Mouse (Mus musculus) megakaryocyte-erythroid progenitor cell, adult 5-6 weeks (primary cell): ENCODE measurements around the gene Pprc1. TPM values are rescaled to one million over a fixed set of nuclear protein-coding genes. Genes with fewer than 3 reads are reported as not detected.
A peak's percentile ranks its signal among the peaks of the same experiment; 100 is the strongest.

Experiments used
- ATAC-seq: replicated peaks from 2 replicates; pipeline ENCODE4 v1.8.0; 2016; ENCODE audit warnings: mild to moderate bottlenecking, inconsistent platforms; ENCODE audit not compliant: severe bottlenecking, poor library complexity, low FRiP score, low TSS enrichment
- total RNA-seq, 2 experiments: library from RNA; stranded (forward) in 1 of 2; stranded (reverse) in 1 of 2; fragments of 200-1000, 215-1000 nt in 1 of 2; fragments of >200 nt in 1 of 2; fragmentation: Nextera tagmentation in 1 of 2; gene quantifications; 2 replicates each; pipeline ENCODE4 v1.2.3; 2014 to 2017

Pprc1 gene
- total RNA-seq, 2 experiments from 2014 or later: 28.9 to 139 TPM

DNA sequence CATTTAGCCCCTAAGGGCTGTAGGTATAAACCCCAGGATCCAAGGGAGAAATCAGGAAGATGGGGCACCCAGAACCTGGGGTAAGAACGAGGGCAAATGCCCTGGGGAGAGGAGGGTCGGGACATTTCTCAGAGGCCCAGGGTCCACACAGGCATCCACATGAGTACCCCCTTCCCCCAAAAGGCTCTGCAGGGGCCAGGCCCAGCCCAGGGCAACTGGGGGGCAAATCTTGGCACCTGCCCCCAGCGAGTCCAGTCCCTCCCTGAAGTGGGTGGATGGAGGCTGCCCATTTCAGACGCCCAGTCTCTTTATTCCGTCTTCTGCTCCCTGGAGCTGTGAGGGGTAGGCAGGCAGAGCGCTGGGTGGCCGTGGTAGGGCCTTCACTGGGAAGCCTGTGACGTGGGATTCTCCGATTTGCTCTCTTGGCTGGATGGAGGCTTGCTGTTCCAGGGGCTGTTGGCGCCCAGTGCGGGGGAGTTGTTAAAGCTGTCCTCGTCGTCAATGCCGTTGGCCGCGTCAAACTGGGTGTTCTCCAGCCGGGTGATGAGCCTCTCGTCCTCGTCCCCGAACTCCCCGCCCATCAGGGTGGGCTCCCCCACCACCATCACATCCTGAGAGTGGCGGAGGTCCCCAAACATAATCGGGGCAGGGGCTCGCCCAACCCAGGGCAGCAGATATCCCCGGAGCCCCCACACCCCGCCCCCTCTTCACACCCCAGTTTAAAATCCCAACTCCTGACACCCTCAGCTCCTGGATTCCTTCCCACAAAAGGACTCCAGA is 11.8 kb upstream of the Pprc1 start:
- ATAC-seq: no peak

DNA sequence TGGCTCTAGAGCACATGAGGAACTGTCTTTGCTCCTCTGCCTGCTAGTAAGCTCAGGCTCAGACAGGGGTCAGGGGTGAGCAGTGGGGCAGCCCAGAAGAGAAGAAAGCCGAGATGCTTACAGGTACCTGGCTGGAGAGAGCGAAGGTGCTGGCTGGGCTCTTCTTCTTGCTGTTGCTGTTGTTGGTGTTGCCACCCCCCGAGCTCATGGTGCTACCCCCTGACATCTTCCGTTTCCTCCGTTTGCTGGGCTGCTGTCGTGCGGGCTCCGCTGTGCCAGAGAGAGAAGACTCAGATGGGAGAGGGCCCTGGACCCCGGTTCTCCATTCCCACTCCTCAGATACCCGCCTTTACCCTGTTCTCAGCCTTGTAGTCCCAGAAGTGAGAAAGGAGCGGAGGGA is 10.8 kb upstream of the Pprc1 start:
- no peak for ATAC-seq

DNA sequence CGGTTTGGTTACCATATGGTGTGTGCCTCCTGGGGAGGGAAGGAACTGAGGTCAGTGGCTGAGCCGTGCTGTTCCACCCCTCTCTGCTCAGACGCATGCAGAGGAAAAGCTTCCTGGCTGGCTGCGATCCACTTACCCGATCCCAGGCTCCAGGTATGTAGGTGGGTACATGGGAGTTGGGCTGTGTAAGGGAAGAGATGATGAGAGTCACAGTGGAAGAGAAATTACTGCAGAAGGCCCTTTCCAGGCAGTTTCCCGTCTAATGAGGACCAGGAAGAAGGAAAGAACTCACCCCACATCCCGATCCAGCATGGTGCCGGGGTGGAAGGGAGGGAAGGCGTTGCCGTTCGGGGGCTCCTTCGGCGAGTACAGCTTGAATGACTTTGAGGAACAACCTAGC is 8.7 kb upstream of the Pprc1 start:
- ATAC-seq: no peak

DNA sequence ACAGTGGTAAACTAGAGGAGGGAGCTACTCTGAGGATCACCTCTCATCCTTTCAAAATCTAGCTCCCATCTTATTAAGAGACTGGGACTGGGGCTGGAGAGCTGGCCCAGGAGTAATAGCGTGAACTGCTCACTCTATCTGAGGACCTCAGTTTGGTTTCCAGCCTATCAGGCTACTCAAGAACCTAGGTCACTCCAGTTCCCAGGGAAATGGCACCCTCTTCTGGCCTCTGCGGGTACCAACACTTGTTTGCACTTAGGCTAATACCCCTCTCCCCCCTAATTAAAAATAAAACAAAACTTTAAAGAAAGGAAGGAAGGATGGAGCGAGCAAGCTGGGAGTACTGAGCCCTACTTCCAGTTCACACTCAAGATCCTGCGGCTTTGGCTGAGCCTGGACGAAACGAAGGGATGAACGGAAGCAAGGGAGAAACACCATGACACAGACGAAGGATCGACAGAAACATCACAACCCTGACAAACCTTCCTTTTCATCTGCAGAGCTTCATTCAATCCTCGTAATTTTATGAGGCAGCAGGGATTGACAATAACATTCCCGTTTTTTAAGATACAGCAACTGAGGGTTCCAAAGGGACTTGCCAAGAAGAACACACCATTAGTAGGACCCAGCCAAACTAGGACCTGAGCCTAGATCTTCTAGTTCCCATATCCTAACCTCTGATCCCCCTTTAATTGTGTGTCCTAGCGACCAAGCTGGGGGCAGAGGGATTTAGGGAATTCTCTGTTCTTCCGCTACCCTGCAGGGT is 8.0 kb upstream of the Pprc1 start:
- ATAC-seq: 0 out of 2 replicates have a peak, but pooled peaks have one; percentile 29

DNA sequence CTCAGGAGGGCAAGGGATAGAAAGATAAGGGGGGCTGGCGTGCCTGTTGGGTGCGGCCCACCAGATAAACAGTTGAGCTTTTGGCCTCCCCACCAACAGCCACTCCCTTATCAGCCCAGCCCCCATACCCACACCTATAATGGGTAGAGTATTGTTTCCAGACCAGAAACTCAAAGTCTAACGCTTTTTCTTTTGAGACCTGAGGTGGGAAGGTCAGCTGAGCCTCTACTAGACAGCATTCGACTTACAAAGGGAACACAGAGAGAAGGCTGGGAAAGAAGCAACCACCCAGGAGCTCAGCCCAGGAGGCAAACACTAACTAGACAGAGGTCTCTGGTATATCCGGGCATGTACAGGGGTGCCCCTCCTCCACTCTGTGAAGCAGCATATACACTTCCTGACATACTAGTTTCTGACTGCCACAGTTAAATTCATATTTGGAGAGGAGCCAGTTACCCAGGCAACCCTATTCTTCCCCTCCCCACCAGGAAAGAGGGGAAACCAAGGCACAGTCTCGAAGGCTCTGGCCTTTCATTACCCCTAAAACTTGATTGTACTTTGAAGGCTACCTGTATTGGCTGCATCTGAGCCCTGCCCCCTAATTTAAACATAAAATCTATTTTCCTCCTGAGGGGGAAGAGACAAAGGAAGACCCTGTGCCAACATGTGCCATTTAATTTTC is 7.3 kb upstream of the Pprc1 start:
- peak; percentile 57 for ATAC-seq

DNA sequence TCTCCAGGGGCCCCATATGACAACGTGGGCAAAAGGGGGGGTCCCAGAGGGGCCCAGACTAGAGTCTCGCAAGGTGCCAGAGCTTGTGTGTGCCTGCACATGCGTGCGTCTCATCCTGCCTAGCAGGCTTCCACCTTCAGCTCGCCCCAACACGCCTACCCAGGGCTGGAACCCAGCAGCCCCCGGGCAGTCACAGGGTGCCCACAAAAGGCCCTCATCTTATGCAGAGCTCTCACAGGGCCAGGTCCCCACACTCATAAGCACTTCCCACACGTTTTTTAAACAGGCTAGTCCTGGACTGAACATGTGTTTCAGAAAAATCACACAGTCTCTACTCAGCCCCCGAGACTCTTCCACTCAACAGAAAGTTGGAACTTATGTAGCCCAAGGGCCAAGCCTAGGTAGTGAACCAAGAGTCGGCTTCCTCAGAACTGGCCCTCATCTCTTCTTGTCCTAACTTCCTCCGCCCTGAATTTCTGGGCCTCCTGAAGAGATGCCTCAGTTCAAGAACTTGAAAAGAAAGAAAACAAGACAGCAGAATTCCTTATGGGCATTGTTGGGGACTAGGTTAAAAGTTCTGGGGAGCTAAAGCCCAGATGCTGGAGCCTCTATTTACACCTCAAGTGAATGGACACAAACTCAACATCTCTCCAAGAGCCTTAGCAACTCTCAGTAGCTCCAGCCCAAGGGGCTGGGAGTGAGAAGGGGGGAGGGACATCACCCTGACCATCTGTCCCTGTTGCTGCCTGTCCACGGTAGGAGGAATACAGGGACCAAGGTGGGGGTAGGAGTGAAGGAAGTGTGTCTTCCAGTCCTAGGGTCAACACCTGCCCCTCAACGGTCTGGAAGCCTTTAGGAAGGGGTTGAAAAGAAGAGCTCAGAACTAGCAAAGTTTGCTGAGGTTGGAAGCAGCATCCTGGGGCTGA is 6.5 kb upstream of the Pprc1 start:
- no peak for ATAC-seq

DNA sequence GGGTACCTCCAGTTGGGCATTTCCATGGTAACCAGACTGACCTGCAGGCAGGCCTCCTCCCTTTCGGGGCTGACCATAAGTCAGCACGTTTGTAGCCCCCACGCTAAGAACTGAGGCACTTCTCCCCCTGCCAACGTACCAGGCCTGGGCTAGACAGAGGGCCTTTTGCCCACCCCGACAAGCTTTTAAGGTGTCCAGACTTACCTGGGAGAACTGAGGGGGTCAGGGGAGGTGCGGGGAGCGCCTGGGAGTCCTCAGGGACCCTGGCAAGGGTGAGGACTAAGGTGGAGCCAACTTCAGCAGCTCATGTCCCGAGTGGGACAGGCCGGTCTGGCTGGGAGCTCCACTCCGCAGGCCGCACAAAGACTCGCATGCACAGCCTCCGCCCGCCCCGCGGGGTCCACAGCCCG is 5.8 kb upstream of the Pprc1 start:
- no peak for ATAC-seq

DNA sequence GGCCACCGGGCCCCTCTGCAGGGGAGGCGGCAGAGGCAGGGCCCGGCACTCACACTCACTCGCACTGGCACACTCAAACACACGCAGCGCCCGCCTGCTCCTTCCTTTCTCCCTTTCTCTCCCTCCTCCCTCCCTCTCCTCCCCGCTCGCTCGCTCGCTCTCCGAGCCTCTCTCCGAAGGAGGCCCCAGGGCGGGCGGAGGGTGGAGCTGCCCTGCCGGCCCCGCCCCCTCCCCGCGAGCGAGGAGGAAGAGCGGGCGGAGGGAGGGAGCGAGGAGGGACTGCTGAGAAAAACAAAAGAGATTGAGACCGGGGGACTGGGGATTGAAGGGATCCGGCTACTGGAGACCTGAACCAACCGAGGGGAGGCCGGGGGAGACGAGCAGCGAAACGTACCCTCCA is 5.2 kb upstream of the Pprc1 start:
- peak; percentile 63 for ATAC-seq

DNA sequence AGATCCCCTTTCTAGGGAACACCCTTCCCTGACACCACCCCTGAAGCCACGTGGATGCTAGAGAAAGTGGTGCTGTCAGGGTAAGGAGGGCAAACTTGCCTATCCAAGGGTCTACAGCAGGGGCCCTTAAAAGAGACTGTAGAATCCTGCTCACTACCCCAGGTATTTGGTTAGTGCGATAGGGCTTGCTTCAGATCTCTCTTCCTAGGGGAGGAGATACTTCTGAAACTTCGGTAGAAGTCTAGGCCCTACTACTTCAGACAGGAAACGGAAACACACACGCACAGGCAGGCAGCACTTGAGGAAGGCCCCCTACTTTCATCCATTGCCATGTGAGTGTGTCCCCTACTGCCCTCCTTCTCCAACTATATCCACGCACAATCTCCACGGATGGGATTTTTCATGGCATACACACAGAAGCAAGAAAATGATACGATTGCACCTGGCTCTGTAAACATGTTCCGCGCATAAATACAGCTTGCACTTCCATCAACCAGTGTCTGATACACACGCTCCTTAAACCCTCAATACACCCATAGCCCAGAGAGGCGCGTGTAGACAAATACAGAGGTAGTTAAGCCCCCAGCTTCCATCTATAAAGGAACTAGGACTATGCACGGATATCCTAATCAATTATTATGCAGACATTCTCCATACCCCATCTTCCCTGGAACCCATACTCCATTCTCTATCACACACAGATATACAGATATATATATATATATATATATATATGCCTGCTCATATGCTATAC is 4.4 kb upstream of the Pprc1 start:
- ATAC-seq: no peak

DNA sequence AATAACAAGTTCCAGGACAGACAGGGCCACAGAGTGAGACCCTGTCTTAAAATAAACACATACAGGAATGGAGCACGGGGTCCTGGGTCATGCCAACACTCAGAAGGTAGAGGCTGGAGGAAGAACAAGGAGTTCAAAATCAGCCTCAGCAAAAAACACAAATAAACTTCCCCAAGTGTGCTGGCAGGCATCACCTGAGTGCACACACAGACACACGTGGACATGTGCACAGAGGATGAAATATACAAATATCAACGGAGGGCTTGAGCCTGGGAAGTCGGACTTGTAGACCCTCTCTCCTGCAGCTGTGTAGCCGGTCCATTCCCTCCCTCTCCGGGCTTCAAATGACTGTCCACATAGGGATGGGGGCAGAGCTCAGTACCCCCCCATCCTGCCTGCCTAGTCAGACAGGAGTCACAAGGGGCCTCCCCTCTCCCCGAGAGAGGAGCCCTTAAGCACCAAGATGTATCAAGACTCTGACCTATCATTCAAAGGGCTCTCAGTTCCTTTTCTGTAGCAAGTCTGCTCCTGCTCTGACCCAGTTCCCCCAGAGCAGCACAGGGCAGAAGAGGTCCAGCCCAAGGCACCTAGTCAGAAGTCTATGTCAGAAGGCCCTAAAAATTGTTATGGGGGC is 3.3 kb upstream of the Pprc1 start:
- ATAC-seq: no peak

DNA sequence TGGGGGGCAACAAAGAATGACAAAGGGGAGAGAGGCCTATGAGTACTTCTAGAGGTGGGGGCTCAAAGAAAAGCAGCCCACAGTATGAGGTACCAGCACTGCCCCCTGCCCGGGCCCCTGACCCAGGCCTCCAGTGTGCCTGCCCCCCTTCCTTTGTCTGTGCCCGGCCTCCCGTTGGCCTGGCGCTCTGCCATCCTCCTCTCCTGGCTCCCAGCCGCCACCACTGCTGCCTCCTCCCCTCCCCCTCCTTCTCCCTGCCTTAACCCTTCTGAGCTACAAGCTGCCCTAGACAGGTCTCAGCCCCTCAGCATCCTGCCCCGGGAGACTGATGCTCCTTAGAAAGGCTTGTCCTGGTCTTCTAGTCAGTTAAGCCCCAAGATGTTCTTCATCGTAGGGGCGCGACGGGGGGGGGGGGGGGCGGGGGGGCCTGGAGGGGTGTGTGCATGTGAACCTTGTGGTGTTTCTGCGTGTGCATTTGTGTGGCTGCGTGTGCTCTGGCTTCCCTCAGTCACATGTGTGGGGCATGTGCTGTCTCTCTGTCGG is 2.7 kb upstream of the Pprc1 start:
- ATAC-seq: peak; percentile 19

DNA sequence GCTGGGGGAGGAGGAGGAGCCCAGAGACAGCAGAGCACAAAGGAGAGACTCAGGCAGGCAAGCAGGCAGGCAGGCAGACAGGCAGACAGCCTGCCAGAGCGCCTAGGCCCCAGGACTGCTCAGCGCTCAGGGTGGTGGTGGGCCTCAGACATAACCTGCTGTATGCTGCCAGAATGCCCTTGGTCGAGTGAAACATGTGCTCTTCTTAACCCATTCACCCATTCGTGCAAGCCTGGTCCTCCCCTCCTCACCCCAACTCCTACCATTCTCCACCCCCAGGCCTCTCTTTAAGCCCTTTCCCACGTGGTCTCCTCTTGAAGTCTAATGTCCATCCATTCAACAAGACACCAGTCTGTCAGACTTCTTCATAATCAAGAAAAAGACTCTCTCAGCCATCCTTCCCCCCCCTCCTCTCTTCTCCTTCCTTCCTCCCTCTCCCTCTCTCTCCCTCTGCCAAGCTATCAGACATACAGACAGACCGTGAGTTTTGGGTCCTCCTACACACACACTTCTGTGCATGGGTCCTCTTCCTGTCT is 2.1 kb upstream of the Pprc1 start:
- ATAC-seq: no peak

DNA sequence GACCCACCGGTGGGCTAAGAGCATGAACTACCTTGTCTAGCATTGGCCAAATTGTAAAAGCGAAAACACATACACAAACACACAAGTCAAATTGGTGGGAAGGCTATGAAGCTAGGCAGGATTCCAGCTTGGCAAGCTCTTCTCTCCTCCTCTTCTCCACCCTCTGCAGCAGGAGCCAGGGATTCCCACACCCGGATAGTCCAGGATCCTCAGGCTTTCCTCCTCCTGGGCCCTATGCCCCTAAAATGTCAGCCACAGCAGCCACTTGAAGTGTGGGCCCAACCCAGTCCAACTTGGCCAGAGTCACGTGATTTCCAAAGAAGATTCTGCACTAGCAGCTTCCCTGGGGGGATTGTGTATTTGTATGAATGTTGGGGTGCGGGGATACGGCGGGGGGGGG is 1.3 kb upstream of the Pprc1 start:
- no peak for ATAC-seq

DNA sequence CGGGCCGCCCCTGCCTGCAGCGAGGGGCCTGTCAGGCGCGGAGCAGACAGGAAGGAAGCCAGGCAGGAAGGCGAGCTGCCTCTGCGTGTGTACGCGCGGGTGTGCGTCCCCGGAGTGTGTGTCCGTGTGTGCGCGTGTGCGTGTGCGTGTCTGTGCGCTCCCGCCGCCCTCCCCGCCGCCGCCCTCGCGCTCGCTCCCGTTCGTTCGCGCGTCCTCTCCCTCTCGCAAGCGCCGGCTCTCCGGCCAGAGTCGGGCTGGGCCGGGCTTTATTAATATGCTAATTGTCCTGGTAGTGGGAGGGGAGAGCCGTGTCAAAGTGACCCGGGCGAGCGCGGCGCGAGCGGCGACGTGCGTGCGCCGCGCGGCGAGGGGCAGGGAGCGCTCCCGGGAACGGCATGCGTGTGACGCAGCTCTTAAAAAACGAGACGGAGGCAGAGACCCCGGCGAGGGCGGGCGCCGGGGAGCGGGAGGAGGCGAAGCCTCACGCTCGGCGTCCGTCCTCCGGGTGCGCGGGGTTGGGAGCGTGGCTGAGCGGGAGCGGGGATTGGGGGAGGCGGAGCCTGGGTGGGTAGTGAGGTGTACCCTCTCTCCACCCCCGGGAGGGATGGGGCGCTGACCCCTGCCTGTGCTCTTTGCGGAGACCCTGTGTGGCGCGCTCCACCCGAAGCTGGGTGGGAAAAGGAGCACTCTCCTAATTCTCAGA is 458 bp downstream of the Pprc1 start, which contains the start of gene Ldb1:
TSS of gene Ldb1 (minus strand) at position 222 of the 703 bp plus-strand sequence.
- no peak for ATAC-seq

DNA sequence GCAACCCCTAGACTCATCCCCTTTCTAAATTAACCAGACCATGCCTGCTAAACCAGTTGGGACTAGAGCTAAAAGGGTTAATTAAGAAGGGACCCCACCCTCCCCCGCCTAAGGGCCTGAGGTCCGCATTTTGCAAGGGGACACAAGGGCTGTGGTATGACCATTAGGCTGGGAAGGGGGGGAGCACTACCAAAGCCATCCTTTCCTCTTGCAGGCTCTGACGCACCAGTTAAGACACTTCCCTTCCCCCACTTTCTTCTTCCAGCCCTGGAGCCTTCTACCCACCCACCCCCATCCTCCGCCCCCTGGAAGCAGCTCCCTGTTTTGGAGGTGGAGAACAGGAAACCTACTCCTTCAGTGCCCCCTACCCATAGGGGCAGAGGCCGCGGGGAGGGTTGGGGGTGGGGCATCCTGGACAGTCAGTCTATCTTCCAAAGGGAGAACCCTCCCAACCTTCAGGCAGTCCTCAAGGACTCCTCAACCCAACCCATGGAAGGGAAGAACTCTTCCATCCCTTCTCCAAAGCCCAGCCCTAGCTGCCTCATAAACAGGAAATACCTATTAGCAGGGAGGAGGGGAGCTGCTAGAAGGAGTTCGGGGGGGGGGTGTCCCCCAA is 1.1 kb downstream of the Pprc1 start:
- ATAC-seq: no peak

DNA sequence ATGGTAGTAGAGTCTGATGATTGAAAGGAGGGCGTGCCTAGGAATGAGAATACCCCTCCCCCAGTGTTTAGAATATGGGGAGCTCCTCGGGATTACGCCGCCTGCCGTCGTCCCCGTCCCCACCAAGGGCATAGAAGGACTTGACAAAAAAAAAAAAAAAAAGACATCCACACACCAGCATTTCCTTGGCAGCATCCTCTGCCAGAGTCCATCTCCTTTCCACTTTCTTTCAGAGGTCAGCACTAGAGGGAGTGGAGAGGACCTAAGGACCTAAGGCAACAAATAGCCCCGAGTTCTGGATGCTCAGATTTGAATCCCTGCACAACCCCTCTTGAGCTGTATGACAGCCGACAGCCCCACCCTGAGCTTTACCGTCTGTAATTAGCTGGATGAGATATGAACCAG is 1.9 kb downstream of the Pprc1 start:
- no peak; the same call in 1 of the 2 replicates for ATAC-seq

DNA sequence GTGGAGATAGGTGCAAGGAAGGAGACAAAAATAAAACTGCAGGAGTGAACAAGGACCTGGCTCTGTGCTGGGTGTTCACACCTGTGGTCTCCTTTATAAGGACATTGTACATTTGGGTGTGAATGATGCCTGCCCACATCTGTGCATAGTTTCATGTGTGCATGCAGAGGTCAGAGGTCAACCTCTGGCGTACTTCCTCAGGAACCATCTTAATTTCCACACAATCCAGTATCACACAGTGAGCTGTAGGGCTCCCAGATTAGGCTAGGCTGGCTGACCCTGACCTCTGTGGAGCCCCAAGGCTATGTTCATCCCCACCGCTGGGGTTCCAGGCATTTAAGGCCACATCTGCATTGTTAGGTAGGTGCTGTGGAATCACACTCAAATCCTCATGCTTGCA is 2.7 kb downstream of the Pprc1 start:
- ATAC-seq: no peak
